Comparison of ENCODE assay signal across 9 mouse cellular contexts in genomic region chr11:105123986-105124385, GRCm38 (mm10). TPM values are rescaled to one million over a fixed set of nuclear protein-coding genes. Genes with fewer than 3 reads are reported as not detected.
DNase-seq lines count a peak whose midpoint lies in the region; ATAC-seq and TF ChIP-seq lines count a peak whose summit lies in the region.
"Had no signal": no experiment of that assay in that cellular context is flagged by ENCODE, and none has a peak within 500 bp of the region (broad histone marks: within the 10 kb centered on the region; RNA-seq: fewer than 3 reads in every experiment).

No protein-coding gene starts in this region.

- peaks cover 7% of the 10 kb centered on the region for H3K36me3 ChIP-seq in limb, embryonic 10.5 days
- no peaks in the 10 kb centered on the region for H3K36me3 ChIP-seq in midbrain, postnatal 0 days (ENCODE audit: insufficient read depth, low read length)

- H3K27ac ChIP-seq in limb, embryonic 10.5 days: no peak overlapping the region
- no peak overlapping the region for H3K27ac ChIP-seq in midbrain, postnatal 0 days (ENCODE audit: low read depth, low read length)

- no peak overlapping the region for H3K4me2 ChIP-seq in midbrain, postnatal 0 days (ENCODE audit: low read depth, low read length, poor library complexity, severe bottlenecking)

- peak; percentile 42 for ATAC-seq in granulocyte monocyte progenitor cell, adult 5-6 weeks (replicated peaks; ENCODE audit: poor library complexity, severe bottlenecking)
- no peak for ATAC-seq in midbrain, postnatal 0 days (ENCODE audit: low FRiP score)

- peak; percentile 76 for TF ChIP-seq CTCF in midbrain, postnatal 0 days (IDR thresholded peaks at IDR 0.05)

- peak; percentile 41 to 67 for DNase-seq in cerebellum, postnatal 14 days
- DNase-seq in cerebellum, adult 11-12 months: no peak
- DNase-seq in A20 (ENCODE audit: low read depth, low spot score): peak; percentile 80
- peak; percentile 52 to 69 for DNase-seq in adrenal gland, postnatal 36 days
- peak; percentile 69 for DNase-seq in limb, embryonic 10.5 days (ENCODE audit: low spot score)
- peak; percentile 77 for DNase-seq in midbrain, postnatal 0 days (ENCODE audit: low spot score)
- DNase-seq in thymus, postnatal 0 days (ENCODE audit: low spot score): peak; percentile 69

- WGBS in limb, embryonic 10.5 days: 10% methylated on average over 9 of the region's 9 CpGs
- WGBS in midbrain, postnatal 0 days: 3% methylated on average over 9 of the region's 9 CpGs

- peaks cover 18% of the 10 kb centered on the region for H3K4me1 ChIP-seq in limb, embryonic 10.5 days
- H3K4me1 ChIP-seq in midbrain, postnatal 0 days (ENCODE audit: insufficient read depth, low read length): peaks cover 8% of the 10 kb centered on the region

- no peaks in the 10 kb centered on the region for H3K9me3 ChIP-seq in limb, embryonic 10.5 days (replicated peaks)
- no peaks in the 10 kb centered on the region for H3K9me3 ChIP-seq in midbrain, postnatal 0 days (ENCODE audit: low read length)

- no peak overlapping the region for H3K9ac ChIP-seq in midbrain, postnatal 0 days (replicated peaks; ENCODE audit: low read length, poor library complexity, severe bottlenecking)

- H3K27me3 ChIP-seq in limb, embryonic 10.5 days (ENCODE audit: low read depth, poor library complexity, severe bottlenecking): no peaks in the 10 kb centered on the region
- H3K27me3 ChIP-seq in midbrain, postnatal 0 days (ENCODE audit: insufficient read depth, low read length): no peaks in the 10 kb centered on the region

- H3K4me3 ChIP-seq in limb, embryonic 10.5 days: no peak overlapping the region
- no peak overlapping the region for H3K4me3 ChIP-seq in midbrain, postnatal 0 days (ENCODE audit: low read depth, low read length)
- H3K4me3 ChIP-seq: myocyte had no signal

RNA-seq across cellular contexts. Expression of gene Mettl2, which starts 2.2 kb away (rescaled TPM):
- total RNA-seq in adrenal gland, postnatal 36 days (2021): 10 to 100 TPM; 23.1 to 24.2 TPM
- total RNA-seq in granulocyte monocyte progenitor cell, adult 5-6 weeks (2014; fragmentation: Nextera tagmentation): 24.2 and 31.4 TPM in 2 replicates
- total RNA-seq in granulocyte monocyte progenitor cell, adult 5-6 weeks (2017): 19.8 and 30.5 TPM in 2 replicates
- 59.2 and 68.3 TPM in 2 replicates for polyA plus RNA-seq in limb, embryonic 10.5 days (2016; fragmentation: Nextera tagmentation; extraction: Ambion mirVana)
- total RNA-seq in midbrain, postnatal 0 days (2014; rRNA removed): 25.2 and 28.0 TPM in 2 replicates
- 30.0 and 35.6 TPM in 2 replicates for polyA plus RNA-seq in midbrain, postnatal 0 days (2015; fragmentation: Nextera tagmentation; extraction: Ambion mirVana)
- 23.3 and 29.7 TPM in 2 replicates for polyA plus RNA-seq in thymus, postnatal 0 days (2015; fragmentation: Nextera tagmentation; extraction: Ambion mirVana)

RNA-seq across cellular contexts. Expression of gene Gm10842, which starts 22.7 kb away (rescaled TPM):
- not detected for total RNA-seq in adrenal gland, postnatal 36 days (2021)
- total RNA-seq in granulocyte monocyte progenitor cell, adult 5-6 weeks (2014; fragmentation: Nextera tagmentation): not detected in 2 replicates
- 3.1 TPM in 1 of 2 replicates, not detected in the other for total RNA-seq in granulocyte monocyte progenitor cell, adult 5-6 weeks (2017)
- polyA plus RNA-seq in limb, embryonic 10.5 days (2016; fragmentation: Nextera tagmentation; extraction: Ambion mirVana): not detected in 2 replicates
- total RNA-seq in midbrain, postnatal 0 days (2014; rRNA removed): not detected in 2 replicates
- not detected in 2 replicates for polyA plus RNA-seq in midbrain, postnatal 0 days (2015; fragmentation: Nextera tagmentation; extraction: Ambion mirVana)
- not detected in 2 replicates for polyA plus RNA-seq in thymus, postnatal 0 days (2015; fragmentation: Nextera tagmentation; extraction: Ambion mirVana)
- polyA plus RNA-seq: myocyte had no signal

RNA-seq across cellular contexts. Expression of gene Tlk2, which starts 54.6 kb away (rescaled TPM):
- 10 to 100 TPM; 50.9 to 51.9 TPM for total RNA-seq in adrenal gland, postnatal 36 days (2021)
- 41.2 and 62.9 TPM in 2 replicates for total RNA-seq in granulocyte monocyte progenitor cell, adult 5-6 weeks (2014; fragmentation: Nextera tagmentation)
- total RNA-seq in granulocyte monocyte progenitor cell, adult 5-6 weeks (2017): 43.8 and 63.4 TPM in 2 replicates
- 21.4 and 23.0 TPM in 2 replicates for polyA plus RNA-seq in limb, embryonic 10.5 days (2016; fragmentation: Nextera tagmentation; extraction: Ambion mirVana)
- 66.5 and 81.1 TPM in 2 replicates for total RNA-seq in midbrain, postnatal 0 days (2014; rRNA removed)
- polyA plus RNA-seq in midbrain, postnatal 0 days (2015; fragmentation: Nextera tagmentation; extraction: Ambion mirVana): 12.3 and 15.3 TPM in 2 replicates
- 18.3 and 19.1 TPM in 2 replicates for polyA plus RNA-seq in thymus, postnatal 0 days (2015; fragmentation: Nextera tagmentation; extraction: Ambion mirVana)
